ENCODE assay signal across 8 mouse cellular contexts in the genomic region with DNA sequence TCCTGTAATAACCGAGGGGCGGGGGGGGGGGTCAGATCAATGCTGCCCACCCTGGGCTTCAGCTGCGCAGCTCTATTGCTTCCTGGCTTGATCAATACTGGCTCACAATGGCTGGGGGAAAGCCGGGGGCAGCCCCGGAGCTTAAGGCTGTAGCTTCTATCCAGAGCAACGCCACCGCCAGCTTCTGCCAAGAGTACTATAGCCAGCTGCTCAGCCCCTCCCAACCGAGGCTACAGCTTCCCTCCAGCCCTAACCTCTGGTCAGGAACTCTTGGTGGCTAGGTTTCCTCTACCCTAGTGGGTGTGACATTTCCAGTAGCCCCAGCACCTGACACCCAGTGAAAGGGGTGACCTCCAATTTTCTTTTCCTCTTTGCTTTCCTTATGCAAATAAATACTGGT. TPM values are rescaled to one million over a fixed set of nuclear protein-coding genes. Genes with fewer than 3 reads are reported as not detected.
DNase-seq lines count a peak whose midpoint lies in the region; ATAC-seq and TF ChIP-seq lines count a peak whose summit lies in the region.

No protein-coding gene starts in this region.

- DNase-seq in ES-E14 (ENCODE audit: low read depth, low spot score) = no peak
- peak; percentile 46 for DNase-seq in embryonic facial prominence, embryonic 11.5 days (ENCODE audit: low spot score)
- no peak for DNase-seq in layer of hippocampus, postnatal 10 days (ENCODE audit: low spot score in 2 of 2)
- no peak for DNase-seq in spleen, adult 18-20 months

- H3K4me3 ChIP-seq in ES-E14 (ENCODE audit: insufficient read depth in 1 of 2, low read depth in 1 of 2, low read length in 2 of 2, poor library complexity in 1 of 2, severe bottlenecking in 1 of 2) = peak overlapping the region; percentile 61 to 64
- H3K4me3 ChIP-seq in embryonic facial prominence, embryonic 11.5 days (ENCODE audit: low read depth, low read length) = peak overlapping the region; percentile 0; the same call in 1 of the 2 replicates
- H3K4me3 ChIP-seq in intestine, postnatal 0 days (ENCODE audit: low read depth, low read length) = no peak overlapping the region
- H3K4me3 ChIP-seq in midbrain, embryonic 12.5 days = peak overlapping the region; percentile 50

- 0% methylated on average over 8 of the region's 8 CpGs for WGBS in embryonic facial prominence, embryonic 11.5 days
- WGBS in intestine, postnatal 0 days = 5% methylated on average over 8 of the region's 8 CpGs
- 0% methylated on average over 8 of the region's 8 CpGs for WGBS in midbrain, embryonic 12.5 days

- no peaks in the 10 kb centered on the region for H3K9me3 ChIP-seq in ES-E14 (ENCODE audit: control insufficient read depth, insufficient read depth, low read depth, low read length)
- no peaks in the 10 kb centered on the region for H3K9me3 ChIP-seq in embryonic facial prominence, embryonic 11.5 days (replicated peaks; ENCODE audit: control insufficient read depth, low read length)
- no peaks in the 10 kb centered on the region for H3K9me3 ChIP-seq in intestine, postnatal 0 days (ENCODE audit: control insufficient read depth)
- no peaks in the 10 kb centered on the region for H3K9me3 ChIP-seq in midbrain, embryonic 12.5 days

- H3K36me3 ChIP-seq in ES-E14 (ENCODE audit: control insufficient read depth, insufficient read depth, low read length, poor library complexity, severe bottlenecking) = no peaks in the 10 kb centered on the region
- H3K36me3 ChIP-seq in embryonic facial prominence, embryonic 11.5 days (replicated peaks; ENCODE audit: control insufficient read depth, insufficient read depth, low read depth, low read length) = no peaks in the 10 kb centered on the region
- H3K36me3 ChIP-seq in intestine, postnatal 0 days (ENCODE audit: control insufficient read depth, insufficient read depth) = no peaks in the 10 kb centered on the region
- no peaks in the 10 kb centered on the region for H3K36me3 ChIP-seq in midbrain, embryonic 12.5 days

- H3K9ac ChIP-seq in ES-E14 (ENCODE audit: insufficient read depth, low read depth, low read length, poor library complexity, severe bottlenecking) = peak overlapping the region; percentile 49; the same call in 1 of the 2 replicates
- H3K9ac ChIP-seq in embryonic facial prominence, embryonic 11.5 days (replicated peaks; ENCODE audit: low read length) = no peak overlapping the region
- H3K9ac ChIP-seq in intestine, postnatal 0 days (ENCODE audit: low read depth, low read length) = no peak overlapping the region
- H3K9ac ChIP-seq in midbrain, embryonic 12.5 days (replicated peaks) = peak overlapping the region; percentile 50; the same call in 1 of the 2 replicates

- H3K4me2 ChIP-seq in embryonic facial prominence, embryonic 11.5 days (ENCODE audit: low read depth, low read length) = 0 out of 2 replicates have a peak overlapping the region, but pooled peaks have one; percentile 11
- peak overlapping the region; percentile 90 for H3K4me2 ChIP-seq in intestine, postnatal 0 days (replicated peaks; ENCODE audit: low read depth)
- H3K4me2 ChIP-seq in midbrain, embryonic 12.5 days (replicated peaks) = peak overlapping the region; percentile 87

- peaks cover 19 to 35% of the 10 kb centered on the region in 2 experiments for H3K4me1 ChIP-seq in ES-E14 (ENCODE audit: control insufficient read depth in 2 of 2, insufficient read depth in 2 of 2, low read length in 2 of 2, poor library complexity in 1 of 2)
- H3K4me1 ChIP-seq in embryonic facial prominence, embryonic 11.5 days (ENCODE audit: control insufficient read depth, insufficient read depth, low read length) = no peaks in the 10 kb centered on the region; the same call in 1 of the 2 replicates
- H3K4me1 ChIP-seq in intestine, postnatal 0 days (replicated peaks; ENCODE audit: control insufficient read depth, insufficient read depth, low read length) = no peaks in the 10 kb centered on the region
- peaks cover 42% of the 10 kb centered on the region for H3K4me1 ChIP-seq in midbrain, embryonic 12.5 days

- ATAC-seq in embryonic facial prominence, embryonic 11.5 days (replicated peaks; ENCODE audit: insufficient number of reproducible peaks, low FRiP score, low TSS enrichment, low read depth) = no peak; the same call in 1 of the 2 replicates
- no peak for ATAC-seq in intestine, postnatal 0 days
- peak; percentile 53; the same call in 1 of the 2 replicates for ATAC-seq in midbrain, embryonic 12.5 days (ENCODE audit: low FRiP score, low read depth)
- ATAC-seq in erythroid progenitor cell, adult 5-6 weeks (replicated peaks; ENCODE audit: low FRiP score, poor library complexity, severe bottlenecking) = no peak
- no peak for ATAC-seq in megakaryocyte progenitor cell, adult 5-6 weeks (replicated peaks; ENCODE audit: poor library complexity)

- in situ Hi-C loops in ES-E14 (cut with MboI; ENCODE audit: low sequenced_read_pairs in 2 of 2, unreplicated experiment in 2 of 2) = no loop called here

- peak overlapping the region; percentile 97 for H3K27ac ChIP-seq in ES-E14 (ENCODE audit: insufficient read depth, low read depth, low read length, poor library complexity, severe bottlenecking)
- H3K27ac ChIP-seq in embryonic facial prominence, embryonic 11.5 days (replicated peaks; ENCODE audit: low read depth, low read length) = no peak overlapping the region
- H3K27ac ChIP-seq in intestine, postnatal 0 days (ENCODE audit: low read depth, low read length) = no peak overlapping the region
- H3K27ac ChIP-seq in midbrain, embryonic 12.5 days (replicated peaks) = peak overlapping the region; percentile 63

- TF ChIP-seq CTCF in intestine, postnatal 0 days (IDR thresholded peaks at IDR 0.05; ENCODE audit: low read depth) = no peak

- peaks cover 17% of the 10 kb centered on the region for H3K27me3 ChIP-seq in embryonic facial prominence, embryonic 11.5 days (ENCODE audit: control insufficient read depth, insufficient read depth, low read length)
- peaks cover 8% of the 10 kb centered on the region; the same call in 1 of the 2 replicates for H3K27me3 ChIP-seq in intestine, postnatal 0 days (replicated peaks; ENCODE audit: control insufficient read depth, insufficient read depth, low read length)
- peaks cover 33% of the 10 kb centered on the region for H3K27me3 ChIP-seq in midbrain, embryonic 12.5 days

TF ChIP-seq in ES-E14, 5 proteins besides CTCF, POLR2A, EP300 and RAD21:
- no peak for TF ChIP-seq ZNF384 (IDR thresholded peaks at IDR 0.05; ENCODE audit: low read depth, low read length)
- 0 out of 2 replicates have a peak, but pooled peaks have one; percentile 6 for TF ChIP-seq ZC3H11A (IDR thresholded peaks at IDR 0.05; ENCODE audit: borderline replicate concordance, low read depth, low read length)

RNA-seq across cellular contexts. Expression of gene Sall1, which starts 36.8 kb away (rescaled TPM):
- total RNA-seq in ES-E14 (2012; rRNA removed) = 22.5 and 26.4 TPM in 2 replicates
- polyA plus RNA-seq in embryonic facial prominence, embryonic 11.5 days (2014; fragmentation: Nextera tagmentation; extraction: Ambion mirVana) = 4.6 and 4.8 TPM in 2 replicates
- 0.76 and 0.78 TPM in 2 replicates for polyA plus RNA-seq in intestine, postnatal 0 days (2015; fragmentation: Nextera tagmentation; extraction: Ambion mirVana)
- polyA plus RNA-seq in midbrain, embryonic 12.5 days (2016; fragmentation: Nextera tagmentation; extraction: Ambion mirVana) = 13.4 and 16.2 TPM in 2 replicates
- 10 to 100 TPM; 15.4 to 16.2 TPM for total RNA-seq in layer of hippocampus, postnatal 10 days (2021)
- not detected in 2 replicates for total RNA-seq in erythroid progenitor cell, adult 5-6 weeks (2015; ENCODE audit: low replicate concordance)
- total RNA-seq in erythroid progenitor cell, adult 5-6 weeks (2017; ENCODE audit: low replicate concordance) = not detected in 2 replicates
- not detected in 2 replicates for total RNA-seq in megakaryocyte progenitor cell, adult 5-6 weeks (2015)
- total RNA-seq in megakaryocyte progenitor cell, adult 5-6 weeks (2017) = not detected in 2 replicates

Comparison
In these comparisons a context has a peak if more than half of its experiments do, and no peak if none do; other contexts are left out.
1. H3K27ac ChIP-seq: peak in ES-E14 (single experiment) and midbrain, embryonic 12.5 days (single experiment); none in embryonic facial prominence, embryonic 11.5 days (single experiment) and intestine, postnatal 0 days (single experiment).
2. H3K9ac ChIP-seq: peak in ES-E14 (single experiment) and midbrain, embryonic 12.5 days (single experiment); none in embryonic facial prominence, embryonic 11.5 days (single experiment) and intestine, postnatal 0 days (single experiment).
3. H3K4me2 ChIP-seq: peak in every context shown above with its lines; median percentile 90 in intestine, postnatal 0 days; 87 in midbrain, embryonic 12.5 days; 11 in embryonic facial prominence, embryonic 11.5 days.
4. RNA of gene Sall1, which starts 36.8 kb away (total RNA-seq): 22.5 to 26.4 TPM in ES-E14 and 15.4 to 16.2 TPM in layer of hippocampus, postnatal 10 days; not detected in erythroid progenitor cell, adult 5-6 weeks and not detected in megakaryocyte progenitor cell, adult 5-6 weeks; every median in the first group is over 10 times any median in the second.